Mouse (Mus musculus): ENCODE results near the gene Gatb.

DNA sequence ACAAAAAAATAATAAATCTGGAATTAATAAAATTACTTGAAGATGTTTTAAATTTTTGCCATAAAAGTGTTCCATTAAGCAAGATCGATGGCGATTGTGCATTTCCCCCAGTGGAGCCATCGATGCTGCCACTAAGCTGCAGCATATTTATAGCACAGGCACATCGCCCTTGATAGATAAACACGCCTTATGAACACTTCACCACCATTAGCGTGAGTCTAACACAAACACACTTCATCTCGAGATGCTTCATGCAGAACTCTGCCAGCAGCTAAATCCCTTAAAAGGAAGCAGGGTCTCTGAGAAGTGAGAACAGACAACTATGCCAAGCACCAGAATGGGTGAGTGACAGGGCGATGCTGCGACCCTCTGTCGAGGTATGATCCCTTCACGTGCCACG, 92.8 kb downstream of the Gatb start:
- TF ChIP-seq FLI1 (IDR thresholded peaks at IDR 0.05; ENCODE audit: low read length) (no peak), GATA1 (IDR thresholded peaks at IDR 0.05; ENCODE audit: borderline replicate concordance, low read length) (no peak)
